Mouse (Mus musculus) myocyte (in vitro differentiated cells): ENCODE data around the gene Atp6v1c2. TPM values are rescaled to one million over a fixed set of nuclear protein-coding genes. Genes with fewer than 3 reads are reported as not detected.

Experiments used
- H3K27me3 ChIP-seq: one replicate; pipeline ENCODE4 v1.6.1; 2011; ENCODE audit not compliant: control insufficient read depth, insufficient read depth, insufficient read length
- H3K36me3 ChIP-seq: one replicate; pipeline ENCODE4 v1.6.1; 2011; ENCODE audit not compliant: control insufficient read depth, insufficient read depth
- H3K4me2 ChIP-seq: one replicate; pipeline ENCODE4 v1.6.1; 2011; ENCODE audit warnings: low read depth, control low read depth
- H3K4me3 ChIP-seq: one replicate; pipeline ENCODE4 v1.5.1; 2011; ENCODE audit warnings: mild to moderate bottlenecking, control low read depth, moderate library complexity
- H3K79me2 ChIP-seq: one replicate; pipeline ENCODE4 v1.6.1; 2011; ENCODE audit not compliant: control insufficient read depth, insufficient read depth
- H3ac ChIP-seq: one replicate; pipeline ENCODE4 v1.6.1; 2011; ENCODE audit not compliant: control insufficient read depth, insufficient read length
- CEBPB ChIP-seq: IDR thresholded peaks from 2 replicates; pipeline ENCODE4 v1.6.1; 2011; ENCODE audit warnings: mild to moderate bottlenecking, moderate library complexity; ENCODE audit not compliant: poor library complexity, insufficient read depth, severe bottlenecking
- E2F4 ChIP-seq: IDR thresholded peaks from one replicate; pipeline ENCODE4 v1.6.1; 2011; ENCODE audit warnings: mild to moderate bottlenecking, control low read depth, moderate library complexity; ENCODE audit not compliant: insufficient read depth
- MAX ChIP-seq: IDR thresholded peaks from one replicate; pipeline ENCODE4 v1.6.1; 2011; ENCODE audit warnings: low read depth, mild to moderate bottlenecking, control low read depth
- MYOD1 ChIP-seq, 3 experiments: IDR thresholded peaks; one replicate each; pipeline ENCODE4 v1.6.1; 2011; ENCODE audit warnings: control low read depth in 2 of 3, low read depth in 2 of 3, mild to moderate bottlenecking in 2 of 3, moderate library complexity in 1 of 3; ENCODE audit not compliant: insufficient read length in 2 of 3, control insufficient read depth in 1 of 3
- MYOG ChIP-seq, 3 experiments: IDR thresholded peaks; one replicate each; pipeline ENCODE4 v1.6.1; 2011; ENCODE audit warnings: control low read depth in 2 of 3, low read depth in 2 of 3, mild to moderate bottlenecking in 2 of 3; ENCODE audit not compliant: insufficient read length in 2 of 3, control insufficient read depth in 1 of 3, insufficient read depth in 1 of 3
- POLR2A ChIP-seq: IDR thresholded peaks from one replicate; pipeline ENCODE4 v1.6.1; 2011; ENCODE audit warnings: low read depth, mild to moderate bottlenecking, control low read depth, moderate library complexity; ENCODE audit not compliant: insufficient read length
- POLR2AphosphoS2 ChIP-seq: IDR thresholded peaks from one replicate; pipeline ENCODE4 v1.6.1; 2011; ENCODE audit warnings: low read depth, control low read depth; ENCODE audit not compliant: insufficient read length
- REST ChIP-seq: IDR thresholded peaks from one replicate; pipeline ENCODE4 v1.6.1; 2011; ENCODE audit warnings: mild to moderate bottlenecking, control low read depth, moderate library complexity; ENCODE audit not compliant: insufficient read depth, insufficient read length
- SRF ChIP-seq: IDR thresholded peaks from one replicate; pipeline ENCODE4 v1.6.1; 2011; ENCODE audit warnings: low read depth; ENCODE audit not compliant: control insufficient read depth, insufficient read length
- TCF12 ChIP-seq: IDR thresholded peaks from one replicate; pipeline ENCODE4 v1.6.1; 2011; ENCODE audit warnings: mild to moderate bottlenecking, control low read depth; ENCODE audit not compliant: poor library complexity, insufficient read depth, severe bottlenecking
- TCF3 ChIP-seq: IDR thresholded peaks from one replicate; pipeline ENCODE4 v1.6.1; 2011; ENCODE audit warnings: low read depth, control low read depth; ENCODE audit not compliant: insufficient read length
- USF1 ChIP-seq: IDR thresholded peaks from one replicate; pipeline ENCODE4 v1.6.1; 2011; ENCODE audit warnings: low read depth, mild to moderate bottlenecking, control low read depth, moderate library complexity
- polyA plus RNA-seq: library from polyadenylated mRNA; unstranded; fragments of >200 nt; fragmentation: generic; extraction: Trizol; gene quantifications from one replicate; pipeline ENCODE4 v1.2.1, GENCODE M21; 2012; ENCODE audit warnings: missing spikeins

The Atp6v1c2 gene
- polyA plus RNA-seq, 1 experiment, result 7.2 TPM

DNA sequence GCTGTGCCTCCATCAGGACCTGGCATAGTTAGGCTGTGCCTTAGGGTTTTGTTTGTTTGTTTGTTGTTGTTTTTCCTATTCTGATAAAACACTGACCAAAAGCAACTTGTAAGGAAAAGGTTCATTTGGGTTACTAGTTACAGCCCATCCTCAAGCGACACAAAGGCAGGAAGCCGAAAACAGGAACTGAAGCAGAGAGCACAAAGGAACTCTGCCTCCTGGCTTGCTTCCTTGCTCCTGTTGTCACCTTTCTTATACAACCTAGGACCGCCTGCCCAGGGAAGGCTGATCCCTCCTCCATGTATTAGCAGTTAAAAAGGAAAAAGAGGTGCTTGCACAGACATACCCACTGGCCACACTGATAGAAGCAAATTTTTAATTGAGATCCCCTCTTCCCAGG is 65.3 kb downstream of the Atp6v1c2 start:
- Histone ChIP-seq H3ac (no peak overlapping the region), H3K36me3 (no peaks in the 10 kb centered on the region), H3K27me3 (no peaks in the 10 kb centered on the region), H3K79me2 (peaks cover 19% of the 10 kb centered on the region), H3K4me3 (no peak overlapping the region), H3K4me2 (no peak overlapping the region)
- no peak for TF ChIP-seq POLR2AphosphoS2
- TF ChIP-seq TCF3, result no peak
- no peak for TF ChIP-seq SRF
- TF ChIP-seq MYOG (IDR thresholded peaks at IDR 0.05; ENCODE audit: control insufficient read depth in 1 of 3, insufficient read depth in 1 of 3, insufficient read length in 2 of 3, low read depth in 2 of 3), result no peak
- TF ChIP-seq TCF12, result no peak
- TF ChIP-seq USF1, result no peak
- TF ChIP-seq MYOD1 (IDR thresholded peaks at IDR 0.05; ENCODE audit: control insufficient read depth in 1 of 3, insufficient read length in 2 of 3, low read depth in 2 of 3), result no peak
- TF ChIP-seq MAX, result no peak
- TF ChIP-seq REST, result no peak
- TF ChIP-seq CEBPB, result no peak
- no peak for TF ChIP-seq E2F4
- TF ChIP-seq POLR2A, result no peak

GRCm38 (mm10) chr12:17261005-17261404 is 68.2 kb downstream of the Atp6v1c2 start:
- Histone ChIP-seq H3K27me3 (no peaks in the 10 kb centered on the region), H3K36me3 (no peaks in the 10 kb centered on the region), H3ac (no peak overlapping the region), H3K4me3 (no peak overlapping the region), H3K4me2 (no peak overlapping the region), H3K79me2 (no peaks in the 10 kb centered on the region)
- TF ChIP-seq E2F4, result no peak

DNA sequence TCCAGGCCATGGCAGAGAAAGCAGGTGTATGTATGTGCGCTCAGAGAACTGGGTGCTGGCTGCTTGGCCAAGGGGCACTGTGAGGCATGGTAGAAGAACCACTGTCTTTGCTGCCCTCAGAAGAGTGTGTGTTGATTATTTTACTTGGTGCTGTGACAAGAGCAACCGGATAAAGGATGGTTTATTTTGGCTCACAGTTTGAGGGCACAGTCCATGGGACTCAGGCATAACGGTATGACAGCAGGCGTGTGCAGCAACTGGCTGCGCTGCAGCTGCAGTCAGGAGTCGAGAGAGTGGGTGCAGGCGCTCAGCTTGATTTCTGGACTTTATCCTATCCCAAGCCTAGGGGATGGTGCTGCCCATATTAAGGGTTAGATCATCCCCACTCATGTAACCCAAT is 70.7 kb downstream of the Atp6v1c2 start:
- Histone ChIP-seq H3K36me3 (no peaks in the 10 kb centered on the region), H3K79me2 (no peaks in the 10 kb centered on the region), H3ac (no peak overlapping the region), H3K27me3 (no peaks in the 10 kb centered on the region), H3K4me3 (no peak overlapping the region), H3K4me2 (no peak overlapping the region)
- no peak for TF ChIP-seq TCF12
- TF ChIP-seq POLR2A, result no peak
- TF ChIP-seq POLR2AphosphoS2, result no peak
- TF ChIP-seq TCF3, result no peak
- TF ChIP-seq E2F4, result no peak
- TF ChIP-seq CEBPB, result no peak
- TF ChIP-seq USF1, result no peak
- TF ChIP-seq MYOD1 (IDR thresholded peaks at IDR 0.05; ENCODE audit: control insufficient read depth in 1 of 3, insufficient read length in 2 of 3, low read depth in 2 of 3), result no peak
- no peak for TF ChIP-seq SRF
- TF ChIP-seq MYOG (IDR thresholded peaks at IDR 0.05; ENCODE audit: control insufficient read depth in 1 of 3, insufficient read depth in 1 of 3, insufficient read length in 2 of 3, low read depth in 2 of 3), result no peak
- no peak for TF ChIP-seq MAX
- no peak for TF ChIP-seq REST

- Histone ChIP-seq H3K4me2 (peak overlapping the region; percentile 1), H3K27me3 (no peaks in the 10 kb centered on the region), H3K4me3 (no peak overlapping the region), H3ac (no peak overlapping the region), H3K79me2 (no peaks in the 10 kb centered on the region), H3K36me3 (no peaks in the 10 kb centered on the region)
- TF ChIP-seq MYOG (IDR thresholded peaks at IDR 0.05; ENCODE audit: control insufficient read depth in 1 of 3, insufficient read depth in 1 of 3, insufficient read length in 2 of 3, low read depth in 2 of 3) (no peak), MAX (no peak), SRF (no peak), MYOD1 (IDR thresholded peaks at IDR 0.05; ENCODE audit: control insufficient read depth in 1 of 3, insufficient read length in 2 of 3, low read depth in 2 of 3) (no peak), POLR2AphosphoS2 (no peak), USF1 (no peak), CEBPB (no peak), TCF12 (no peak), TCF3 (no peak), REST (no peak), POLR2A (no peak), E2F4 (no peak)
These were observed 72.3 kb downstream of the Atp6v1c2 start for GRCm38 (mm10) chr12:17256905-17257304.

- TF ChIP-seq CEBPB, result no peak
- TF ChIP-seq POLR2A, result no peak
- TF ChIP-seq E2F4, result no peak
- no peak for TF ChIP-seq REST
- TF ChIP-seq TCF3, result no peak
- Histone ChIP-seq H3ac (no peak overlapping the region), H3K36me3 (no peaks in the 10 kb centered on the region), H3K4me3 (no peak overlapping the region), H3K27me3 (no peaks in the 10 kb centered on the region), H3K79me2 (no peaks in the 10 kb centered on the region), H3K4me2 (no peak overlapping the region)
These were observed 73.6 kb downstream of the Atp6v1c2 start for GRCm38 (mm10) chr12:17255602-17256001.
